Mouse (Mus musculus) mouse embryonic stem cell (cell line): ENCODE measurements around the gene Senp7.

Experiments
- in situ Hi-C, 2 experiments: fragments of 300-500 bp; cut with MboI; formaldehyde crosslinking; loops; 1 replicate in 1 of 2; 3 replicates in 1 of 2; pipeline ENCODE4 v1.14.3; 2019 to 2020; ENCODE audit warnings: low sequenced_read_pairs in 2 of 2, low pct_unique_long_range_greater_than_20kb in 1 of 2, mixed read lengths in 1 of 2; ENCODE audit not compliant: unreplicated experiment in 1 of 2

The Senp7 gene

GRCm38 (mm10) chr16:56231300-56231699 is 183.2 kb downstream of the Senp7 start:
- in situ Hi-C loops = no loop called here

GRCm38 (mm10) chr16:56232736-56233135 is 184.6 kb downstream of the Senp7 start:
- in situ Hi-C loops = no loop called here
